Mouse (Mus musculus) stomach, postnatal 0 days (tissue): ENCODE measurements at regions not wholly inside any gene's neighbourhood (a gene's known extent, or its start where the extent isn't known, plus 50 kb on each side); places are given as distances from the start of the nearest gene placed in this dataset.
A peak's percentile ranks its signal among the peaks of the same experiment; 100 is the strongest.

Experiments
- ATAC-seq: fragments of 200-750 bp; cut with Nextera tagmentation; 2 replicates; pipeline ENCODE4 v1.8.0; 2017; ENCODE audit not compliant: low FRiP score, low TSS enrichment
- DNase-seq: peaks from one replicate; pipeline ENCODE4 v3.0.0-alpha.2; 2016; ENCODE audit warnings: low spot score
- H3K27ac ChIP-seq: fragments of 300-500 bp; sonication (generic); replicated peaks from 2 replicates; pipeline ENCODE4 v1.5.1; 2014; ENCODE audit warnings: mild to moderate bottlenecking, control low read depth
- H3K27me3 ChIP-seq: fragments of 300-500 bp; sonication (generic); 2 replicates; pipeline ENCODE4 v1.6.1; 2014; ENCODE audit warnings: low read length; ENCODE audit not compliant: control insufficient read depth, insufficient read depth
- H3K36me3 ChIP-seq: fragments of 300-500 bp; sonication (generic); 2 replicates; pipeline ENCODE4 v1.6.1; 2014; ENCODE audit warnings: low read length, mixed read lengths; ENCODE audit not compliant: control insufficient read depth, insufficient read depth
- H3K4me1 ChIP-seq: fragments of 300-500 bp; sonication (generic); replicated peaks from 2 replicates; pipeline ENCODE4 v1.6.1; 2014; ENCODE audit warnings: antibody characterized with exemption; ENCODE audit not compliant: control insufficient read depth, insufficient read depth
- H3K4me2 ChIP-seq: fragments of 300-500 bp; sonication (generic); replicated peaks from 2 replicates; pipeline ENCODE4 v1.6.1; 2014; ENCODE audit warnings: low read depth, mild to moderate bottlenecking, control low read depth, moderate library complexity
- H3K4me3 ChIP-seq: fragments of 300-500 bp; sonication (generic); 2 replicates; pipeline ENCODE4 v1.5.1; 2014; ENCODE audit warnings: low read depth, low read length, control low read depth
- H3K9ac ChIP-seq: fragments of 300-500 bp; sonication (generic); 2 replicates; pipeline ENCODE4 v1.6.1; 2014; ENCODE audit warnings: mild to moderate bottlenecking, low read length, control low read depth, mixed read lengths
- H3K9me3 ChIP-seq: fragments of 300-500 bp; sonication (generic); 2 replicates; pipeline ENCODE4 v1.6.1; 2016; ENCODE audit warnings: low read length; ENCODE audit not compliant: control insufficient read depth
- CTCF ChIP-seq: IDR thresholded peaks from 2 replicates; pipeline ENCODE4 v1.5.1; 2016; ENCODE audit warnings: antibody characterized with exemption, low read depth, mild to moderate bottlenecking, moderate library complexity
- EP300 ChIP-seq: optimal IDR thresholded peaks from 2 replicates; pipeline ENCODE3; 2016; ENCODE audit warnings: antibody characterized with exemption
- WGBS: fragments of 180-500 bp; shearing (Covaris S2); extraction: QIAGEN DNeasy Blood & Tissue Kit; methylation state at CpG from one replicate; pipeline ENCODE4 v1.1.7; 2014; 5-methylcytosine and 5-hydroxymethylcytosine counted together

GRCm38 (mm10) chr17:80891656-80892055, 52.8 kb upstream of the Tmem178 start:
- H3K9ac ChIP-seq = no peak overlapping the region
- no peak overlapping the region for H3K4me2 ChIP-seq
- TF ChIP-seq CTCF (no peak), EP300 (no peak)
- no peaks in the 10 kb centered on the region for H3K36me3 ChIP-seq
- no peak overlapping the region for H3K4me3 ChIP-seq
- DNase-seq (no peak), ATAC-seq (0 out of 2 replicates have a peak, but pooled peaks have one; percentile 42)
- 30% methylated on average over 5 of the region's 5 CpGs for WGBS
- no peaks in the 10 kb centered on the region for H3K27me3 ChIP-seq
- no peak overlapping the region for H3K27ac ChIP-seq
- H3K9me3 ChIP-seq = no peaks in the 10 kb centered on the region
- 0 out of 2 replicates have a peak, but pooled peaks cover 2% of the 10 kb centered on the region for H3K4me1 ChIP-seq

GRCm38 (mm10) chr17:80889095-80889494, 55.3 kb upstream of the Tmem178 start:
- 92% methylated on average over 4 of the region's 4 CpGs for WGBS
- 0 out of 2 replicates have a peak, but pooled peaks cover 2% of the 10 kb centered on the region for H3K4me1 ChIP-seq
- TF ChIP-seq CTCF (no peak), EP300 (no peak)
- no peaks in the 10 kb centered on the region for H3K36me3 ChIP-seq
- H3K27ac ChIP-seq = no peak overlapping the region
- no peak overlapping the region for H3K4me2 ChIP-seq
- no peak overlapping the region for H3K4me3 ChIP-seq
- DNase-seq (no peak), ATAC-seq (no peak)
- H3K9ac ChIP-seq = no peak overlapping the region
- no peaks in the 10 kb centered on the region for H3K27me3 ChIP-seq
- H3K9me3 ChIP-seq = no peaks in the 10 kb centered on the region

GRCm38 (mm10) chr17:80887749-80888119, 56.7 kb upstream of the Tmem178 start:
- Histone ChIP-seq H3K4me1 (0 out of 2 replicates have a peak, but pooled peaks cover 2% of the 10 kb centered on the region), H3K4me2 (no peak overlapping the region), H3K36me3 (no peaks in the 10 kb centered on the region), H3K4me3 (no peak overlapping the region), H3K27me3 (no peaks in the 10 kb centered on the region), H3K9ac (no peak overlapping the region), H3K9me3 (no peaks in the 10 kb centered on the region), H3K27ac (peak overlapping the region; percentile 63)
- TF ChIP-seq CTCF (no peak), EP300 (no peak)
- no peak for ATAC-seq
- 21% methylated on average over 8 of the region's 8 CpGs for WGBS
- no peak for DNase-seq

- Histone ChIP-seq H3K27me3 (no peaks in the 10 kb centered on the region), H3K4me1 (0 out of 2 replicates have a peak, but pooled peaks cover 2% of the 10 kb centered on the region), H3K9me3 (no peaks in the 10 kb centered on the region), H3K36me3 (no peaks in the 10 kb centered on the region), H3K27ac (peak overlapping the region; percentile 63), H3K4me2 (no peak overlapping the region), H3K9ac (no peak overlapping the region; the same call in 1 of the 2 replicates), H3K4me3 (no peak overlapping the region)
- TF ChIP-seq CTCF (no peak), EP300 (no peak)
- no peak for ATAC-seq
- WGBS = 38% methylated on average over 18 of the region's 18 CpGs
- no peak for DNase-seq
Measured at GRCm38 (mm10) chr17:80887021-80887748, 57.2 kb upstream of the Tmem178 start.

GRCm38 (mm10) chr17:80886211-80886701, 58.2 kb upstream of the Tmem178 start:
- Histone ChIP-seq H3K9ac (no peak overlapping the region), H3K27ac (peak overlapping the region; percentile 58; the same call in 1 of the 2 replicates), H3K36me3 (no peaks in the 10 kb centered on the region), H3K27me3 (no peaks in the 10 kb centered on the region), H3K4me2 (no peak overlapping the region), H3K9me3 (no peaks in the 10 kb centered on the region), H3K4me1 (0 out of 2 replicates have a peak, but pooled peaks cover 2% of the 10 kb centered on the region), H3K4me3 (no peak overlapping the region)
- 45% methylated on average over 3 of the region's 3 CpGs for WGBS
- peak; percentile 47 for TF ChIP-seq EP300
- no peak for TF ChIP-seq CTCF
- ATAC-seq = peak; percentile 56; the same call in 1 of the 2 replicates
- DNase-seq = no peak

DNA sequence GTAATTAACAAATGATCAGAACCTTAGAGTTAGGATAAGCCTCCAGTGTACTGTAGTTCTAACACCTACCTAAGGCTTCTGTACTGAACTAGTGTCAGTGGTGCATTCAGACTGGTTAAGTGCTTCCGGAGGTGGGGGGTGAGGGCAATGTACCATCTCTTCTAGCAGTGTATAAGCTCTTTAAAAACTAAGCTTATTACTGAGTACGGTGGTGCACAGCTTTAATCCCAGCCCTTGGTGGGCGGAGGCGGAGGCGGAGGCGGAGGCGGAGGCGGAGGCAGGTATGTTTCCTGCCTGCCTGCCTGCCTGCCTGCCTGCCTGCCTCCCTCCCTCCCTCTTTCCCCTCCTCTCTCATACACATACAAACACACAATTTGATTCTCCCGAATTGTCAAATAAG, 58.7 kb upstream of the Tmem178 start:
- 83% methylated on average over 9 of the region's 9 CpGs for WGBS
- Histone ChIP-seq H3K36me3 (no peaks in the 10 kb centered on the region), H3K4me1 (0 out of 2 replicates have a peak, but pooled peaks cover 2% of the 10 kb centered on the region), H3K9me3 (no peaks in the 10 kb centered on the region), H3K4me3 (no peak overlapping the region), H3K4me2 (no peak overlapping the region), H3K27ac (peak overlapping the region; percentile 49; the same call in 1 of the 2 replicates), H3K9ac (no peak overlapping the region), H3K27me3 (no peaks in the 10 kb centered on the region)
- ATAC-seq = no peak
- no peak for DNase-seq
- TF ChIP-seq EP300 (no peak), CTCF (no peak)
